Mouse (Mus musculus) frontal cortex, postnatal 14 days (tissue): ENCODE results near the gene Invs.
"Not testable (repeated sequence)": the region's sequence is repeated elsewhere in the genome, so short reads cannot be mapped to it uniquely, and the experiment has no call there.

Experiments
- DNase-seq, 2 experiments: peaks; one replicate each; pipeline ENCODE4 v3.0.0; 2022; ENCODE audit warnings: low spot score in 2 of 2

Invs gene

GRCm38 (mm10) chr4:48327192-48327591 lies 47.6 kb downstream of the Invs start:
- DNase-seq = no peak

- no peak for DNase-seq
Observed at GRCm38 (mm10) chr4:48328042-48328441, 48.5 kb downstream of the Invs start.

- DNase-seq = no peak
Observed at GRCm38 (mm10) chr4:48332453-48333051, 53.0 kb downstream of the Invs start.

- no peak for DNase-seq
Observed at GRCm38 (mm10) chr4:48334927-48335763, 55.6 kb downstream of the Invs start.

GRCm38 (mm10) chr4:48342705-48343104 lies 63.1 kb downstream of the Invs start:
- no peak for DNase-seq

- DNase-seq = no peak
Observed at GRCm38 (mm10) chr4:48362367-48362766, 82.8 kb downstream of the Invs start.

GRCm38 (mm10) chr4:48371037-48371436 lies 91.5 kb downstream of the Invs start:
- DNase-seq = no peak

GRCm38 (mm10) chr4:48380940-48381339 lies 101.4 kb downstream of the Invs start:
- peak; percentile 35 to 76 for DNase-seq

GRCm38 (mm10) chr4:48382506-48382905 lies 102.9 kb downstream of the Invs start:
- no peak for DNase-seq

- no peak for DNase-seq
Observed at GRCm38 (mm10) chr4:48396949-48397348, 117.4 kb downstream of the Invs start.

- no peak for DNase-seq
Observed at GRCm38 (mm10) chr4:48403066-48403640, 123.6 kb downstream of the Invs start.

GRCm38 (mm10) chr4:48405724-48406491 lies 126.3 kb downstream of the Invs start:
- not testable (repeated sequence) for DNase-seq

GRCm38 (mm10) chr4:48407350-48408039 lies 127.9 kb downstream of the Invs start:
- peak in 1 of 2 experiments; percentile 51 for DNase-seq

- no peak for DNase-seq
Observed at GRCm38 (mm10) chr4:48413473-48413872, 133.9 kb downstream of the Invs start.

- DNase-seq = no peak
Observed at GRCm38 (mm10) chr4:48415838-48416335, 136.3 kb downstream of the Invs start.

GRCm38 (mm10) chr4:48418831-48419468 lies 139.4 kb downstream of the Invs start:
- no peak for DNase-seq

- DNase-seq = no peak
Observed at GRCm38 (mm10) chr4:48422633-48423032, 143.1 kb downstream of the Invs start.

- DNase-seq = no peak
Observed at GRCm38 (mm10) chr4:48423738-48424137, 144.2 kb downstream of the Invs start.

- no peak for DNase-seq
Observed at GRCm38 (mm10) chr4:48427413-48427812, 147.9 kb downstream of the Invs start.

GRCm38 (mm10) chr4:48428054-48428453 lies 148.5 kb downstream of the Invs start:
- DNase-seq = no peak
